Mouse (Mus musculus) cerebellum, adult 18-20 months (tissue): ENCODE measurements around the gene P2ry12.

Experiments
- DNase-seq, 2 experiments: peaks; one replicate each; pipeline ENCODE4 v3.0.0; 2021

The P2ry12 gene

DNA sequence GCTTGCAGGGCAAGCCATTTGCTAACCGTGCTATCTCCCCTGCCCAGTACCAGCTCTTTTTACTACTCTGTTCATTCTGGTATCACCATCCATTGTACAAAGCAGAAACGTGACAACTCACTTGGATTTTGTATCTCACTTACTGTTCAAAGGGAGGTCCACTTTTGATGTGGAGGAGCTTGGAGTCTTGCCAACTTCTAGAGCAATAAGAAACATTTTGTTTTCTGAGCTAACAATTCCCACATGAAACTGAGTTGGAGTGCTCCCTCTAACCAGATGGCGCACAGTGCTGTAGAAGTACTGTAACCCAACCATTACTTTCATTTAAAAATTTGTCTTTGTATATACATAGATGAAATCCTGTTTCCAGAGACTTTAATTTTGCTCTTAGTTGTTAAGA, 31.8 kb downstream of the P2ry12 start:
- DNase-seq = no peak

DNA sequence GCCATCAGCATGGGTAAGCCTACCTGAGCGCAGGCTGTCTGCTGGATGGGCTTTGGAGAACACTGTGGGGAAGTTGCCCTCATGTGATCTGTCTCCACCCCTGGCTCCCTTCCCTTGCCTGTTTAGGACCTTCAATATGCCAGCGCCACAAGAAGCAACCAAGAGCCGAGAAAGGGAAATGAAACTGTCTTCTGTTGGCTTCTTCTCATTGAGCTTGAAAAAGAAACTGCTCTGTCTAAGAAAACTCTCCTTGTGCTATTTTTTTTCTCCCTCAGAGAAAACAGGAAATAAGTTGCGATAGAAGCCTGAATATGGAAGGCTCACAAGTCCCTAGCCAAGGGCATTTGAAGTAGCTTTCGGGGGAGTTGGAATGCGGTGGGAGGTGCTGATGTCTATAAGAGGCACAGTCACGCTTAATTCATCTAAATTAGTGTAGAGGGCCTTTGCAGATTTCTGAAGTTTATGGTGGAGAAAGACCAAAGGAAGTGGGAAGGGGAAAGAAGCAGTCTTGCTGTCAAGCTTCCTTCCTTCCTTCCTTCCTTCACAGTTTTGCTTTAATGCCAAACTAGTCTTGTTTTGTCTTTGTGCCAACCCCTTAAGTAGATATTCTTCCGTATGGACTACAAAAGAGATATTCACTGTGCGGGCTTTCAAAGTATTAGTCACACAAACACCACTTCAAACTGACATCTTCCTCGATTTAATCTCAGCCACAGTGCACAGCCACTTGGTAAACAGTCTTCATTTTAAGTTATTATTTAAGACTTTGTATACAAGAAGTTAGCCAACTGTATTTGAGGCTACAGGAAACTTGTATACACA, 33.7 kb downstream of the P2ry12 start:
- no peak for DNase-seq

DNA sequence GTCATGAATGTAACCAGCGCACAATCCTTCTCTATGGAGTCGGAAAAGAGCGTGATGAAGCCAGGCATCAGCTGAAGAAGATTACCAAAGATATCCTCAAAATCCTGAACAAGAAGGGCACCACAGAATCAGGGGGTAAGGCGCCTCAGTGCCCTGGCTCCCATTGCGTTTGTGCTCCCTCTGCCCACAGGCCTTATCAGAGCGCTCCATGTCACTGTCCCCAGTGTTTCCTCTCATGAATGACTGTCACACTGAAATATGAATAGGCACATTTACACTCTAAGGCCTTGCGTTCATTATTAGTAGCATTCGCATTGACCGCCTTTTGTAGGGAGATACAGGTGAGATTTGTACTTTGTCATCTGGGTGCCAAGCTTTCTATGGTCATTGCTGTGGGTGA, 35.0 kb downstream of the P2ry12 start:
- DNase-seq = no peak

DNA sequence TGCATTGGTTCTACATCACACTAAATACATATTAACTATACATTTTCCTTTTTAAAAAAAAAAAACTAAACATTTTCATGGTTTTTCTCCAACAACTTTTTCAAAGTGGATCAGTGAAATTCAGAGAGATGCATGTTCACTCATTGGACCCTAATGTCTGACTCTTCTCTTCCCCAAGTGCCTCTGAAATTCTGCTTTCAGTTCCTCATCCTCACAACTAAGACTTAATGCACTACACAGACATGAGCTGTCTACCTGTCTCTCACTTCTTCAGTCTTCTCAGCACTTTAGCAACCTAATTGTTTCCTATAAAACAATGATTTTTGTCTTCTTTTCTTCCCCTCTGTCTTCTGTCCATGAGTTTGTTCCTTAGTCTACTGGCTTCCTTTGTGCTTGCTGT, 37.3 kb downstream of the P2ry12 start:
- no peak for DNase-seq

DNA sequence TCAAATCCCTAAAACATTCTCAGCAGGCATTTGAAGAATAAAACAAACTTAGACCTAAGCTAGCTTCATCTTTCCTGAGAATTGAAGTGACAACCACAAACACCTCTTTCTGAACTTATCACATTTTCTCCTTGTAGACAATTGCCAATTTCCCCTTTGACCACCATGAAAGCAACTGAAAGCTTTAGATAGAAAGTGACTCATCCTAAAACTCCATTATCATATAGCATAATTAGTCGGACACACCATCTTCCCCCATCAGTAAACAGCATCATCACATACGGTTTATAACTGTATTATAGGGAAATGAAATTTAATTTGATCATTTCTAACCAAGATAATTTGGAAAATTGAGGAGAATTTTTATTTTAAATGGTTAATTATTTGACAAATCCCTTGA, 40.4 kb downstream of the P2ry12 start:
- no peak for DNase-seq

DNA sequence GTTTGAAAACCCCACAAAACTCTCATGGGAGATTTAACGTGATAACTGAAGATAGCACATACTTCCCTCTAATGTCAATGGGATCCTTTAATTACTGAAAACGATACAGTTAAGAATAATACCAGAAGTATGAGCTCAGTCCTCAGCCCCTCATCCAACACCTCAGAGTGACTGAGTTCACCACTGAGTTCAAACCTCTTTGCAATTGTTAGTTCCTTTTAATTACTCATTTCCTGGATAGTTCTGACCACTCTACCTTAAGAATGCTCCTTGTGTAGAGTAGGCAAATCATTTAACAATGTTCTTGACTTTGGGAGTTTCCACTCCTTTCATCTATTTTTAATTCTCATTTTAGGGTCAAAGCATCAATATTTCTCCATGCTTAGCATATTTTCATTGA, 43.3 kb downstream of the P2ry12 start:
- DNase-seq = no peak

DNA sequence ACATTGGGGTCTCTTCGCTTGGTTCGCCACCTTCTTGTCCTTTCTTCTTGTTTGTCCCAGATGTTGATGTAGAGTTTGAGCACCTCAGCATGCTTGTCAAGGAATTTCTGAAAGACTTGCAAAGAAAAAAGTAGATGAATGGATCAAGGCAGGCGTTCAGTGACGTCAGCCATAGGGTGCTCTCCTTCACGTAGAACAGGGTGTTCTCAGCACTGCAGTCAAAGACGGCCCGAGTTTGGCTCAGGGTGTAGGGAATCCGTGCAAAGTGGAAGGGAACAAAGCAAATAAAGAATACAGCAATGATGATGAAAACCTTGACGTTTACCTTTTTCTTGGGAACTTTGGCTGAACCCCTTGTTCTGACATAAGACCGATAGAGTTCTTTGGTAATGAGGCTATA, 45.5 kb downstream of the P2ry12 start:
- DNase-seq = no peak

DNA sequence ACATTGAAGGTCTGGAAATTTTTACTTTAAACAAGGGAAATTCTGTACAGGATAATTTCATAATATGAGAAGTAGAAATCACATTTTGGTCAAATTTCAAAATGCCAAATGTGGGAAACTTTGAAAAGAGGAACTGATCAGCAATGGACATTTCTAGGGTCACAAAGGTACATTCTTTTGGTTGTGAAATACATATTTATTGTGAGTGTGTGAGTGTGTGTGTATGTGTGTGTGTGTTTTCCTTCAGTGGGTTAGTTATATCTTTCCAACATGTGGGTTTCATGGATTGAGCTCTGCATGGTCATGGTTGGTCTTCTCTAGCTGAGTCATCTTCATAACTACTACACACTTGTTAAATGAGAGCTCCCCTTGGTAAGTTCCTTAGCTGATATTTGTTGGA, 50.3 kb downstream of the P2ry12 start:
- no peak for DNase-seq

DNA sequence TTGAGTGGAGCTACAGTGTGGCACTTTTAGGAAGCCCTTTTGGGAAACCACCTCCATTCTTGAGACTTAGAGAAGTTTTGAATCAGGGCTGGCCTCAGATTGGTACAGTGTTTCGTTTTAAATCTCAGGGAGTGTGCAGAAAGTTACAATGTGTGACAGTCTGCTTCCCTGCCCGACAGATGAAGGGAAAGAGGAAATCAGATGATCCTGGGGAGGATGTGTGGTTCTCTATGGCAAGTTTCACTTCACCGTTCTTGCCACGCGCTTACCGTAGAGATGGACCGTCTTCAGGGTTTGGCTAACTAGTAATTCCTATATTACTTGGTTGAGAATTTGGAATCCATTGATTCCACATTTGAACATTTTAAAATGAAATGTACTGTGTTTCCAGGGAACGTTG, 50.9 kb downstream of the P2ry12 start:
- no peak for DNase-seq

DNA sequence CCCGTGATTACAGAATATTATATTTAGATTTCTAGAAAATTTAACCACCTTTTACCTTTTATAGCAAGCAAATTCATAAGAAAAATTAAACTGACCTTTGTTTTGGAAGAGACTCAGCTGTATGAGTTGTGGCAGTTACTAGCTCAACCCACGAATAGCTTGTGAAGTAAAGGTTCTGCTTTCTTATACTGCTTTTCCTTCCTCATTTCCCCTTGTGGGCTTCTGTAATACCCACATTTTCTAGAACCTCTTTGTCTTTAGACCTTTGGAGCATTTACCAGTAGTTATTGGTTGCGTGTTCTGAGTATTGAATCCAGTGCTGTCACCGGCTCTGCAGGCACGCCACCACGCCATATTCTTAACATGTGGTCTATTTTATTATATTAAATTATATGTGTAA, 51.9 kb downstream of the P2ry12 start, which contains the start of gene P2ry13:
P2ry13 (minus strand) TSS at position 156 of the 400 bp plus-strand sequence.
- no peak for DNase-seq

DNA sequence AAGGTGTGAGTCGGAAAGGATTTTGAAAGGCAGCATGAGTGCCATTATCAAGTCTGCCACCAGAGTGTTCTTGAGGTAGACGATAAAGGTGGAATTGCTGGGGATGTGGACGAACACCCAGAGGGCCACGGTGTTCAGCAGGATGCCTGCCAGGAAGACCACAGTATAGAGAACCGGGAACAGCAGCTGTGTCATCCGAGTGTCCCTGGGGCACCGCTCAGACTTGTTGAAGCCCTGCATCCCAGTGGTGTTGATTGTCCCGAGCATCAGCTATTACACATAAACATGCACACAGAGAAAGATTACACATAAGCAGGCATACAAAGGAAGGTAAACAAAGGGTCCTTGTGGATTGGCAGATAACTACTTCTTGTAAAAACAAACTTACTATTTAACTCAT, 52.6 kb downstream of the P2ry12 start:
- DNase-seq = no peak

DNA sequence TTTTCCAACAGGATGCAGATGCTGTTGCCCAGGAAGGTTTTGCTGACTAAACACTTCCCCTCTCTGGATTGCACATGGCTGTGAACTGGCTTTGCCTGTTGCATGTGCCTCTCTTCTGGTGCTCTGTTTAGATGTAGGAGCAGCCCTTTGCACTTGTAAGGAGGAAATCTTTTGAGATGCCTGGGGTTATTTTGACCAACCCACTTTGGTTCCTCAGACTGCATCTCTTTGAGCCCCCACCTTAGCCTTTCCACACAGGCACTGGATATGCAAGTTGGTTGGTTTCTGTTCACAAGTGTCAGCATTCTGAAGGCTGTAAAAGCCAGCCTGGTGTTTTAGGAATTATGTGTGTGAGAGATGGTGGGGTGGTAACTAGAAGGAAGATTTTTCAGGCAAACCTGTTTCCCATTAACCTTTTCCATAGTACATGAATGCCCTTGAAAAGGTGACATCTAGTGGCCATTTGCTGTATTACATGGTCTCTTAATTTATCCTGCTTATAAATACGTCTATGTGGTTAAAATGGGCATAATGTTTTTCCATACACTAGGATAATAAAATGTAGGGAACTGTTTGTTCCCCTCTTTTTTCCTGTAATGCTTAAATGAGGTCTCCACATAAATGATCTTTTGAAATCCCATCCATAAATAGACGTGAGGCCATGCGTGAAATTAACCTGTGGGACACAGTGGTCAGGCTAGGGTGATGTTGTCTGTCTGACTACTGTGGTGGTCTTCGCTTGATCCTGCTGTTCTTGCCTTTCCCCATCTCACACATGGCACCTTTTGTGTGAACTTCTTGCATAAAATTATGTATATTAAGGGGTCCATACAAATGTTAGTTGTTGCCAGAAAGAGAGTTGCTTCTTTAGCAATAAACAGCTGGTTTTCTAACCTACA, 53.8 kb downstream of the P2ry12 start:
- DNase-seq = peak; percentile 40 to 65

DNA sequence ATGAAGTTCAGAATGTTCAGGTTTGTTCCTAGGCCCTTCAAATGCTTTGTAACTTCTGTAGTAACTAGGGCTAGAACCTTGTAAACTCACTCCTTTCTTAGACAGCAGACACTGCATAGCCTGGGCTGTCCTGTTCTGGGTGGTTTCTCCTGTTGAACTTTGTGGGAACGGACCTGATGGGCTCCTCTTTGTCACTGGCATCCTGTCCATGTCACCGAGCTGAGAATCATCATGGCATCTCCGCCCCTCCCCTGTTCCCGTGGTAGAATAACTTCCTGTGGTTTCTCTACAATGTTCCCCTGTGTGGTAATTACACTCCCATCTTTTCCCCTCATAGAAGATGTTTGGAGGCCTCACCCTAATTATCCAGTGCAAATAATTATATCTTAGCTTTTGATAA, 56.7 kb downstream of the P2ry12 start:
- DNase-seq = no peak

DNA sequence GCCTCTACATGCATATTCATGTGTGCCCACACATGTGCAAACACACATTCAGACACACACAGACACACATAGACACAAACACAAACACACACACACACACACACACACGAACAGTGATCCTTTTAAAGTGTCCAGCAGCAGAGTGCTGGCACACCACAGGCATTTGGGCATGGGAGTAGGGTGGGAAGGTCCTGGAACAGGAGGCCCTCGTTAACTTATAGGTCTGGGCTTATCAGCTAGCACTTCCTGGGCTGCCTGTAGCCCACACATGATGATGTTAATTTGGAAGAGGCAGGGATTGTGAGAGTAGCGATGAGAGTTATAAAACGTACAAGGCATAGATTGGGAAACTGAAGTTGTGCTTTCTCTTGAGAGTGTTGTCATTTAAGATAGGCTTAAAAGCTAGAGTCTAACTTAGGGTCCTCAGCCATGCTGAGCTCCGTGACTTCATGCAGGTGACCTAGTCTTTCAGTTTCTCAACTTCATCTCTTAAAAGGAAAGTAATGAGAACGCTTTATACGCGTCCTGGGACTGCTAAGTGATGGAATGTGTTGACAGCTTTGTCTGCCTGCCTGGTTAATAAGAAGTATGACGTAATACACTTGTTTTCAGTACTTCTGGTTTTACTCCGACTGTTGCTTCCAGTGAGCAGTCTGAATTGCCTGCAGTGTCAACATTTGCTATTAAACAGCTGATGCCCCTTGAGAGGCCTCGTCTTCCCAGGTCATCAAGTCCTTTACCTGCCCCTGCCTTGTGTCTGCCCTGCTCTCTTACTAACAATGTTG, 57.8 kb downstream of the P2ry12 start:
- no peak for DNase-seq

DNA sequence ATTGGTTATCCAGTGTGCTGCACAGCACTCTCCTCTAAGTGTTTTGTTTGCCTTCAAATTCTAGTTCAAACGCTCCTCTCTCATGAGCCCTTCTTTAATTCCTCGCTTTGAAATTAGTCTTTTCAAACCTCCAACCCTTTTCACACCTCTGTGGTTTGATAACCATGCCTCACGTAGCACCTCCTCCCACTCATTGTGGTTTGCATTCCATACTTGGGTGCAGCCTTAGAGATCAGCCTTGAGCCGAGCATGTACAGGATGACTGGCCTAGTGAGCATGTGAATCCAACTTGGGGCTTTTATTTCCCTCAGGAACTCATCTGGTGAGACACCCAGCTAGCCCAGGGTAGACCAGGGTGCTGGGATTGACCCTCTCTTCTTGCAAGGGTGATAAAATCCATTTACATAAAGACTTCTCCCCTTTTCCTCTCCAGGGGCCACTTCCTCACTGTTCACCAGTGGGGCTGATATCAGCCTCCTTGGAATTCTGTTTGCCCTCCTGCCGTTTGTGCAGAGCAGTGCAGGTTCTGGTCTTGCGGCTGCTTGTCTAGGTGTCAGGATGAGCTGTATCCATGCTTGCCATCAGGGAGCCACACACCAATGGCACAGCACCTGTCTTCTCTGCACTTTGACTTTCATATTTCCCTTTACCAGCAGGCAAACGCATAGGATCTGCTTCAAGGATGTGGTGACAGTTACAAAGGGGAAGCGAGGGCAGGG, 58.7 kb downstream of the P2ry12 start:
- no peak for DNase-seq

DNA sequence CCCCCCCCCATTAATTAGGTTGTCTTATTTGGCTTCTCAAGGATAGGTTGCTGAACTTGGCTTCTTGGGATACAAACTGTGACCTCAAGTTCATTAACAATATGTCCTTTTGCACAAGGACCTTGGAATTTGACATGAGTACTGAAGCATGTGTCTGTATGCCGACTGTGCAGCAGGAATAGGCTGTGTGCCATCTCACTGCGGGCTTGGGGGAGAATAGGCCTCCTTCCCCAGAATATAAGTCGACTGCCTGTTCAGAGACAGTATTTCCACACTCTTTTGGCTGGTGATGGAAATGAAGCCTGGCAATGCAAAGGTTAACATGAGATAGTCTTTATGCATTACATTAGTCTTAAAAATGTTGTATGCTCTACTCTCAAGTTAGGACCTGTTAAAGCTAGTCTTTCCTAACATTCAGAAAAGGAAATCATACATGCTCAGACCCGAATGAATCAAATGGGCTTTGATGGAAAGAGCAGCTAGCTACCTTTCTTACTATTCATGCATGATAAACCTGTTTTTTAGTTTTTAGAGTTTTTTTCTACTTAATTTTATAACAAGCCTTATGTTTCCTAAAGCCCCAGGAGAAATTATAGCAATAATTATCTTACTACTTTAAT, 65.2 kb downstream of the P2ry12 start:
- DNase-seq = peak; percentile 35 to 38

DNA sequence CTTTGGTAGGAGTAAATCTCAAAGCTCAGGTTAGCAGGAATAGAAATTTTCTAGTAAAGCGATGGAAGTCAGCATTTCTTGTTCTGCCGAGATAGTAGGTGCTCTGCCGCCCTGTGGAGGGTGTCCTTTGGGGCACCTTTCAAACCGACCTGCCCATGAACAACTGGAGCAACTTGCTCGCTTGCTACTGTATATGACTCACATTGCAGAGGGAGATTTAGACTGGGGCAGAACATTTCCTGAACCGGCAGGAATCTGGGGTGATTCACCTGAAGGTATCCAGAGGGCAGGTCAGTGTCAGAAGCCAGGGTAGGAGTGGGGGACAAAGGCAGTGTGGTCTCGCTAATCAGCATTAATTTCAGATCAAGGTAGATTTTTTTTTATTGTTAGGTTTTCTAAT, 67.7 kb downstream of the P2ry12 start, which contains the start of gene Gpr87:
Gpr87 (minus strand) TSS at position 167 of the 400 bp plus-strand sequence.
- DNase-seq = no peak

DNA sequence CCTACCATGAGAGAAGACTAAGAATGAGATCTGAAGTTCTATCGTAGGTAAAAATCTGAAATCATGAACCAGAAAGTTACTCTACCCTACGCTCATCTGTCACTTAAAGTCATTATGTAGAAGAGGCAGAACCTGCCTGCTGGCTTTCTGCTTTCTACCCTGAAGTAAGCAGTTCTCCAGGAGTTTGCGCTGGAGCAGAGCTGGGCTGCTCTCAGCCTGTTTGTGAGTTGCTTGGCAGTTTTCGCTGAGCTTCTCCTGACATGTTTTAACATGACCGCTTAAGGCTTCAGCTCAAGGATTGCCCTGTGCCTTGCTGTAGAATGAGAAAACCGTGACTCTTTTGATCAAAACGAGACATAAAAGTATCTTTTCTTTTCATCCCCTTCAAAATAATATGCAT, 68.6 kb downstream of the P2ry12 start:
- no peak for DNase-seq

DNA sequence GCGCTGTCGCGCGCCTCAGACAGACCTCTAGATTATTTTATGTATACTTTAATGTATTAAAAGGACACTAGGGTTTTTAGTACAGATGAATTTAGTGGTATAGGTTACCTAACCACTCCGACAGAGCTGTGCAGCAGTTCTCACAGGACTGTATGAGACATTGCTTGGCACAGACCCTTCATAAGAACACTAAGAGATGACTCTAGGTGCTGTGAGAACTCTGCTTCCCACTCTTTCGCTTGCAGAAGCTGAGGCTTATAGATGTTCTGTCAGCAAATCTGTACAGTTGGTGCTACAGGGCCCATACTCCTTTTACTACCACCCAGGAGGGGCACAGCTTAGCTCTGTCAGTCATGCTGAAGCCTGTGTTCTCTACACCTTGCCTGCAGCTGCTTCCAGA, 71.0 kb downstream of the P2ry12 start:
- DNase-seq = no peak

DNA sequence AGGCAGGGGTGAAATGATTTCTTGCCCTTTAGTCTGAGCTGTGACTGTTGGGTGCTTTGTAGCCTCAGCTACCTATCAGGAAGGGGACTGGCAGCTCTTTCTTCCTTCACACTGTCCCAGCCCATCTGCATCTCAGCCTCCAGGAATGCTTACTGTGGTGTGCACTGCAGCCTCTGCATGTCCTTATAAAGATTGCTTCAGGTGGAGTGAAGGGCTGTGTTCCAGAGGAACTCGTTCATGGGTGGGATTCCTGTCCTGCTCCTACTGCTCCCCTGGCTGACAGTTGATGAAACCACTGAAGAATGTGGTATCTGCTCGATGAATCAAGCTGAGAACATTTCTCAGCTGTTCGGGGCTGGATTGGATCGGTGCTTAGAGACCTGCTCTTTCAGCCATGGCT, 75.3 kb downstream of the P2ry12 start:
- DNase-seq = no peak

DNA sequence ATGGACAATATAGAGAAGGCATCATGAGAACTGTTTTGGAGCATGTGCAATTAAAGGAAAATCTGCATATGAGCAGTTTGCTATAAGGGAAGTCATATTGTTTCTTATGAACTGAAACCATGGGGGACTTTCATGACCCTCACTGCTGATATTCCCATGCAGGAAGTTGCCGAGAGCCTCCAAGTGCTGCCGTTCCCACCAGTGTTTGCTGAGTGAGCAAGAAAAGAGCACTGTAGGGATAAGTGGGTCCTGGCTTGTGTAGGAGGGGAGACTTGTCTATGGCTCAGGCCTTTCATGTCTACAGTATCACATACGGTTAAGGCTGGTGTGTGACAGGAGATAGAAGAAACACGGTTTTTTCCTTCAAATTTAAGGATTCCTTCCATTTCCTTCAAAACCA, 77.0 kb downstream of the P2ry12 start:
- no peak for DNase-seq

DNA sequence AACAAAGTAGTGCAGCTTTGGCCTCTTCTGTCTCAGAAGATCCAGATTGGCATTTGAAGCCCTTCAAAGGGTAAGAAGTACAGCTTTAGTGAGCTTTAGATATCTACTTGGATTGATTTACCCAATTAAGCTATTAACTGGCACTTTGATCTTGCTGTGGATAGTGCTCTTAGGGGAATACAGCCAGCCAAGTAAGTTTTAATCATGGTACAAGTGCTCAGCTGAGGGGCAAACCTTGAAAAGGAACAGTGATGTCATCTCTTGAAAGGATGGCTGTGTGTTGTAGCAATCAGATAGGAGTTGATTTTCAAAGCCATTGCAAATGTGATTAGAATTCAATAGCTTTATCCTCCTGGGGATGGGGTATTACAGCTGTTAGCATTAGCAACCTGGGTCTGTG, 80.5 kb downstream of the P2ry12 start:
- no peak for DNase-seq
